Mouse (Mus musculus) neural tube, embryonic 13.5 days (tissue): Measurements from ENCODE around the gene Rassf3. TPM values are rescaled to one million over a fixed set of nuclear protein-coding genes. Genes with fewer than 3 reads are reported as not detected.

Source experiments
- ATAC-seq: fragments of 200-750 bp; cut with Nextera tagmentation; 2 replicates; pipeline ENCODE4 v1.8.0; 2017; ENCODE audit warnings: low read depth, mild to moderate bottlenecking, moderate TSS enrichment, moderate library complexity
- H3K27ac ChIP-seq: fragments of 300-500 bp; sonication (generic); replicated peaks from 2 replicates; pipeline ENCODE4 v1.5.1; 2015; ENCODE audit warnings: moderate library complexity, mild to moderate bottlenecking, inconsistent platforms
- H3K27me3 ChIP-seq: fragments of 300-500 bp; sonication (generic); 2 replicates; pipeline ENCODE4 v1.6.1; 2015; ENCODE audit warnings: mild to moderate bottlenecking, inconsistent platforms
- H3K36me3 ChIP-seq: fragments of 300-500 bp; sonication (generic); 2 replicates; pipeline ENCODE4 v1.6.1; 2015; ENCODE audit warnings: mild to moderate bottlenecking, inconsistent platforms
- H3K4me1 ChIP-seq: fragments of 300-500 bp; sonication (generic); replicated peaks from 2 replicates; pipeline ENCODE4 v1.6.1; 2015; ENCODE audit warnings: inconsistent platforms
- H3K4me2 ChIP-seq: fragments of 300-500 bp; sonication (generic); 2 replicates; pipeline ENCODE4 v1.6.1; 2015; ENCODE audit warnings: inconsistent platforms, mild to moderate bottlenecking, moderate library complexity
- H3K4me3 ChIP-seq: fragments of 300-500 bp; sonication (generic); 2 replicates; pipeline ENCODE4 v1.5.1; 2015; ENCODE audit warnings: mild to moderate bottlenecking, inconsistent platforms
- H3K9ac ChIP-seq: fragments of 300-500 bp; sonication (generic); 2 replicates; pipeline ENCODE4 v1.6.1; 2015; ENCODE audit warnings: moderate library complexity, mild to moderate bottlenecking, inconsistent platforms
- H3K9me3 ChIP-seq: fragments of 300-500 bp; sonication (generic); 2 replicates; pipeline ENCODE4 v1.6.1; 2016; ENCODE audit warnings: inconsistent platforms
- WGBS: fragments of 180-500 bp; shearing (Covaris S2); methylation state at CpG from one replicate; pipeline ENCODE4 v1.1.7; 2015; 5-methylcytosine and 5-hydroxymethylcytosine counted together
- polyA plus RNA-seq: library from polyadenylated mRNA; unstranded; fragments of >200 nt; fragmentation: Nextera tagmentation; extraction: Ambion mirVana; gene quantifications from 2 replicates; pipeline ENCODE4 v1.2.1, GENCODE M21; 2015

Gene Rassf3
- polyA plus RNA-seq, 1 experiment from 2014 or later, result 6.2 TPM

GRCm38 (mm10) chr10:121432635-121433280, 43.4 kb downstream of the Rassf3 start:
- ATAC-seq, result no peak
- no peaks in the 10 kb centered on the region for H3K9me3 ChIP-seq
- peak overlapping the region; percentile 54 for H3K27ac ChIP-seq
- no peak overlapping the region for H3K4me2 ChIP-seq
- 41% methylated on average over 16 of the region's 16 CpGs for WGBS
- H3K36me3 ChIP-seq, result no peaks in the 10 kb centered on the region
- H3K27me3 ChIP-seq, result no peaks in the 10 kb centered on the region
- H3K9ac ChIP-seq, result 0 out of 2 replicates have a peak overlapping the region, but pooled peaks have one; percentile 13
- no peak overlapping the region for H3K4me3 ChIP-seq
- H3K4me1 ChIP-seq, result peaks cover 56% of the 10 kb centered on the region

GRCm38 (mm10) chr10:121432041-121432634, 44.0 kb downstream of the Rassf3 start:
- H3K9me3 ChIP-seq, result no peaks in the 10 kb centered on the region
- H3K4me1 ChIP-seq, result peaks cover 56% of the 10 kb centered on the region
- no peaks in the 10 kb centered on the region for H3K27me3 ChIP-seq
- no peak for ATAC-seq
- H3K36me3 ChIP-seq, result no peaks in the 10 kb centered on the region
- H3K4me2 ChIP-seq, result no peak overlapping the region
- no peak overlapping the region for H3K4me3 ChIP-seq
- peak overlapping the region; percentile 62 for H3K27ac ChIP-seq
- H3K9ac ChIP-seq, result 0 out of 2 replicates have a peak overlapping the region, but pooled peaks have one; percentile 13
- WGBS, result 53% methylated on average over 12 of the region's 12 CpGs

- H3K4me3 ChIP-seq, result no peak overlapping the region
- H3K9me3 ChIP-seq, result no peaks in the 10 kb centered on the region
- no peaks in the 10 kb centered on the region for H3K36me3 ChIP-seq
- H3K9ac ChIP-seq, result no peak overlapping the region
- H3K4me1 ChIP-seq, result peaks cover 48% of the 10 kb centered on the region
- H3K27ac ChIP-seq, result peak overlapping the region; percentile 63; the same call in 1 of the 2 replicates
- no peak overlapping the region for H3K4me2 ChIP-seq
- H3K27me3 ChIP-seq, result no peaks in the 10 kb centered on the region
- 79% methylated on average over 15 of the region's 15 CpGs for WGBS
- no peak for ATAC-seq
Measured at GRCm38 (mm10) chr10:121430764-121431540, 45.2 kb downstream of the Rassf3 start.

- H3K4me3 ChIP-seq, result no peak overlapping the region
- no peak for ATAC-seq
- WGBS, result 35% methylated on average over 14 of the region's 14 CpGs
- H3K9me3 ChIP-seq, result no peaks in the 10 kb centered on the region
- H3K27me3 ChIP-seq, result no peaks in the 10 kb centered on the region
- peak overlapping the region; percentile 33 for H3K4me2 ChIP-seq
- 0 out of 2 replicates have a peak overlapping the region, but pooled peaks have one; percentile 36 for H3K9ac ChIP-seq
- peak overlapping the region; percentile 63 for H3K27ac ChIP-seq
- H3K4me1 ChIP-seq, result peaks cover 43% of the 10 kb centered on the region
- H3K36me3 ChIP-seq, result no peaks in the 10 kb centered on the region
Measured at GRCm38 (mm10) chr10:121429981-121430682, 46.0 kb downstream of the Rassf3 start.

- Histone ChIP-seq H3K9ac (0 out of 2 replicates have a peak overlapping the region, but pooled peaks have one; percentile 36), H3K27me3 (no peaks in the 10 kb centered on the region), H3K4me3 (no peak overlapping the region), H3K4me2 (peak overlapping the region; percentile 33; the same call in 1 of the 2 replicates), H3K9me3 (no peaks in the 10 kb centered on the region), H3K36me3 (no peaks in the 10 kb centered on the region), H3K27ac (peak overlapping the region; percentile 63), H3K4me1 (peaks cover 43% of the 10 kb centered on the region)
- ATAC-seq, result no peak
- 52% methylated on average over 8 of the region's 8 CpGs for WGBS
Measured at GRCm38 (mm10) chr10:121429581-121429980, 46.6 kb downstream of the Rassf3 start.

DNA sequence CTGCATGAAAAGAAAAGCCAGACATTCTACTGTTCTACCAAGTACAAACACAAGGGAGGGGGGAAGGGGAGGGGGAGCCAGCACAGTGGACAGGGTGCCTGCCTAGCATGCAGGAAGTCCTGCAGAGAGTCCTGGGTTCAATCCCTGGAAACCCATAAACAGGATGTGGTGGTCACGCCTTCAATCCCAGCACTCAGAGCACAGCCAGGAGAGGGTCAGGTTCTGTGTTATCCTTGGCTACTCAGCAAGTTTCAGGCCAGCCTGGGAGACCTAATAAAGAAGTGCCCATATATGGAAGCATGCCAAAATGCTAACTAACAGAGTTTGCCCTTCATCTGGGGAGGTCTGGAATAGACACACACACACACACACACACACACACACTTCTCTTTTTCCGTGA, 47.1 kb downstream of the Rassf3 start:
- no peak overlapping the region for H3K9ac ChIP-seq
- H3K4me1 ChIP-seq, result peaks cover 47% of the 10 kb centered on the region
- 0 out of 2 replicates have a peak, but pooled peaks have one; percentile 28 for ATAC-seq
- no peak overlapping the region for H3K4me3 ChIP-seq
- H3K4me2 ChIP-seq, result no peak overlapping the region
- H3K9me3 ChIP-seq, result no peaks in the 10 kb centered on the region
- H3K27me3 ChIP-seq, result no peaks in the 10 kb centered on the region
- peak overlapping the region; percentile 63 for H3K27ac ChIP-seq
- no peaks in the 10 kb centered on the region for H3K36me3 ChIP-seq
- WGBS, result 57% methylated on average over 2 of the region's 2 CpGs

DNA sequence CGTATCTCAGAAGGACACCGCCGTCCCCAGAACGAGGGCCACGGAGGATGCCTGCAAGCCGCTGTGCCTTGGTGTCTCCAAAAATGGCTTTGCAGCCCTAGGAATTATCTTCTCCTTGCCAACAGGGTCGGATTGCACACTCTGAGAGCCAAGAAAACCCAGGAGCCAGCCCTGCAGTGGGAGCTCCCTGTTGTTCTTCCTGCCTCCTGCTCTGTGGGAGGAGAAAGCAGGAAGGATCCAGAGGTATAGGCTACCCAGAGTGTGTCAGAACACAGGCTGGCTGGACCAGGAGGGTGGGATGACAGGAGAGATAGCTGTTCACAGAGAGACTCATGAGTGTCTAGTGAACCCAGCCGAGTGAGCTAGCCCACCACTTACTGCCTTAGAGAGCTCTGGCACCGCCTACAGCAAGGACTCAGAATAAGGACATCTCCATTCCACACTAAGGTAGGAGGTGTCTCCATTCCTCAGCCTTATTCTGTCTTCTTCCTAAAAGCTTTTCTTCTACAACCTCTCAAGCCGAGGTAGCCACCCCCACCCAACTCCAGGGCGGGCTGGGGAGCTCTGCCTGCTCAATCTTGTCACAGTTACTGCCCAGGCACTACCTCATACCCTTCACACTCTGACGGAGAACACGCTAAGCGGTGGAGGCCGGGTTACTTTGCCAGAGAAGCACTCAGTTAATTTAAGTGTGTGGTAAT, 48.0 kb downstream of the Rassf3 start:
- H3K4me3 ChIP-seq, result no peak overlapping the region
- WGBS, result 86% methylated on average over 15 of the region's 15 CpGs
- H3K4me2 ChIP-seq, result no peak overlapping the region
- peaks cover 54% of the 10 kb centered on the region for H3K4me1 ChIP-seq
- peak overlapping the region; percentile 9; the same call in 1 of the 2 replicates for H3K27ac ChIP-seq
- H3K9ac ChIP-seq, result no peak overlapping the region
- H3K9me3 ChIP-seq, result no peaks in the 10 kb centered on the region
- no peak for ATAC-seq
- no peaks in the 10 kb centered on the region for H3K27me3 ChIP-seq
- H3K36me3 ChIP-seq, result no peaks in the 10 kb centered on the region

DNA sequence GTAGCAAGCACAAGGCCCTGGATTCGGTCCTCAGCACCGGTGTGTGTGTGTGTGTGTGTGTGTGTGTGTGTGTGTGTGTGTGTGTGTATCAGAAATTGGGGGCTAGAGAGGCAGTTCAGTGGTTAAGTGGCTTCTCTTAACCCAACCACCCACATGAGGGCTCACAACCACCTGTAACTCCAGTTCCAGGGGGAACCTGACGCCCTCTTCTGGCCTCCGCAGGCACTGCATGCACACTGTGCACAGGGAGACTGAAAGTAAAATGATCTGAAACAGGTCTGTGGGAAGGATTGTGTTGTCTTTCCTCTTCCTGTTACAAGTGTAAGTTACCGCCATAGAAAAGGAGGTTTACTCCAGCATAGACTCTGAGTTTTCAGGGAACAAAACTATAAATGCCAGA, 49.0 kb downstream of the Rassf3 start:
- Histone ChIP-seq H3K9me3 (no peaks in the 10 kb centered on the region), H3K36me3 (no peaks in the 10 kb centered on the region), H3K4me2 (no peak overlapping the region), H3K4me1 (peaks cover 52% of the 10 kb centered on the region), H3K9ac (no peak overlapping the region), H3K4me3 (no peak overlapping the region), H3K27me3 (no peaks in the 10 kb centered on the region), H3K27ac (no peak overlapping the region)
- ATAC-seq, result no peak
- 67% methylated on average over 5 of the region's 5 CpGs for WGBS

DNA sequence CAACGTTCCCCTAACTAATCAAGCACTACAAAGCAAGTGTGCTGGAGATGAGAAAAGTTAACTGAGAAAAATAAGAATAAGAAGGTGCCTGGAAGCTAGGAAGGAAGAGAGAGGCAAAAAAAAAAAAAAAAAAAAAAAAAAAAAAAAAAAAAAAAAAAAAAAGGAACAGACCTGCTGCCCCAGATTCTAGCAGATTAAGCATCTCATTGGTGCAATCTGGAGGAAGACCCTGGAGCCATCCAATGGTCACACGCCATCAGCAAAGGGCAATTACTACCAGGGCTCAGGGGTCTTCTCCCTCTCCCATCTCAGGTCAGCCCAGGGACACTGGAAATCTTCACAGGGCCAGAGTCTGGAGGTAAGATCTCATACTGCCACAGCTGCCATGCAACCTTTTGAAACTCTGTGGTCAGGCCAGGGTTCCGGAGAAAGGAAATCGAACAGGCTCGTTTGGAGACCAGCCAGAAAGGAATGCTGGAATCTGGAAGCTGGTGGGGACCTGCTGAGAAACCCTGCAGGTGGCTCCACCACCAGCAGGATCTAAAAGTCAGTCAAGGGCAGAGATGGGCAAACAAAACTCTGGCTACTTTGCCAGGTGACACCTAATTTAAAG, 49.6 kb downstream of the Rassf3 start:
- ATAC-seq, result no peak
- no peaks in the 10 kb centered on the region for H3K36me3 ChIP-seq
- 37% methylated on average over 5 of the region's 5 CpGs for WGBS
- H3K4me1 ChIP-seq, result peaks cover 47% of the 10 kb centered on the region
- H3K27me3 ChIP-seq, result no peaks in the 10 kb centered on the region
- no peaks in the 10 kb centered on the region for H3K9me3 ChIP-seq
- H3K27ac ChIP-seq, result no peak overlapping the region
- H3K9ac ChIP-seq, result no peak overlapping the region
- no peak overlapping the region for H3K4me3 ChIP-seq
- no peak overlapping the region for H3K4me2 ChIP-seq

GRCm38 (mm10) chr10:121425506-121426025, 50.6 kb downstream of the Rassf3 start:
- Histone ChIP-seq H3K36me3 (no peaks in the 10 kb centered on the region), H3K4me3 (no peak overlapping the region), H3K4me1 (peaks cover 49% of the 10 kb centered on the region), H3K27ac (no peak overlapping the region; the same call in 1 of the 2 replicates), H3K4me2 (no peak overlapping the region), H3K27me3 (no peaks in the 10 kb centered on the region), H3K9ac (no peak overlapping the region), H3K9me3 (no peaks in the 10 kb centered on the region)
- 85% methylated on average over 14 of the region's 14 CpGs for WGBS
- no peak for ATAC-seq

- WGBS, result 89% methylated on average over 5 of the region's 5 CpGs
- no peak for ATAC-seq
- Histone ChIP-seq H3K9ac (no peak overlapping the region), H3K4me2 (no peak overlapping the region), H3K27me3 (no peaks in the 10 kb centered on the region), H3K9me3 (no peaks in the 10 kb centered on the region), H3K36me3 (no peaks in the 10 kb centered on the region), H3K27ac (no peak overlapping the region), H3K4me1 (peaks cover 49% of the 10 kb centered on the region), H3K4me3 (no peak overlapping the region)
Measured at GRCm38 (mm10) chr10:121425079-121425478, 51.1 kb downstream of the Rassf3 start.
